Mouse (Mus musculus): ENCODE results near the gene Gm47791. TPM values are rescaled to one million over a fixed set of nuclear protein-coding genes. Genes with fewer than 3 reads are reported as not detected.
A peak's percentile ranks its signal among the peaks of the same experiment; 100 is the strongest.

Gene Gm47791
- polyA plus RNA-seq, 1 experiment, result not detected

- peaks cover 7% of the 10 kb centered on the region for H3K36me3 ChIP-seq (ENCODE audit: control insufficient read depth, insufficient read depth)
- H3K79me2 ChIP-seq (ENCODE audit: control insufficient read depth, insufficient read depth), result no peaks in the 10 kb centered on the region
- no peak overlapping the region for H3ac ChIP-seq (ENCODE audit: control insufficient read depth, insufficient read length)
- no peak overlapping the region for H3K4me2 ChIP-seq (ENCODE audit: low read depth)
- H3K27me3 ChIP-seq (ENCODE audit: control insufficient read depth, insufficient read depth, insufficient read length), result no peaks in the 10 kb centered on the region
- no peak overlapping the region for H3K4me3 ChIP-seq
- TF ChIP-seq SRF (IDR thresholded peaks at IDR 0.05; ENCODE audit: control insufficient read depth, insufficient read length, low read depth) (no peak), POLR2AphosphoS2 (IDR thresholded peaks at IDR 0.05; ENCODE audit: insufficient read length, low read depth) (no peak), MYOG (IDR thresholded peaks at IDR 0.05; ENCODE audit: control insufficient read depth in 1 of 3, insufficient read depth in 1 of 3, insufficient read length in 2 of 3, low read depth in 2 of 3) (no peak), MAX (IDR thresholded peaks at IDR 0.05; ENCODE audit: low read depth) (no peak), POLR2A (IDR thresholded peaks at IDR 0.05; ENCODE audit: insufficient read length, low read depth) (no peak), MYOD1 (IDR thresholded peaks at IDR 0.05; ENCODE audit: control insufficient read depth in 1 of 3, insufficient read length in 2 of 3, low read depth in 2 of 3) (no peak), USF1 (IDR thresholded peaks at IDR 0.05; ENCODE audit: low read depth) (no peak), CEBPB (IDR thresholded peaks at IDR 0.05; ENCODE audit: insufficient read depth, poor library complexity, severe bottlenecking) (no peak), TCF12 (IDR thresholded peaks at IDR 0.05; ENCODE audit: insufficient read depth, poor library complexity, severe bottlenecking) (no peak), REST (IDR thresholded peaks at IDR 0.05; ENCODE audit: insufficient read depth, insufficient read length) (no peak), TCF3 (IDR thresholded peaks at IDR 0.05; ENCODE audit: insufficient read length, low read depth) (no peak)
Measured at GRCm38 (mm10) chr1:82761454-82762169, 9.4 kb downstream of the Gm47791 start.

GRCm38 (mm10) chr1:82759520-82759919 is 11.5 kb downstream of the Gm47791 start:
- Histone ChIP-seq H3K4me2 (ENCODE audit: low read depth) (no peak overlapping the region), H3K4me3 (no peak overlapping the region), H3ac (ENCODE audit: control insufficient read depth, insufficient read length) (no peak overlapping the region), H3K79me2 (ENCODE audit: control insufficient read depth, insufficient read depth) (no peaks in the 10 kb centered on the region), H3K27me3 (ENCODE audit: control insufficient read depth, insufficient read depth, insufficient read length) (no peaks in the 10 kb centered on the region), H3K36me3 (ENCODE audit: control insufficient read depth, insufficient read depth) (peaks cover 17% of the 10 kb centered on the region)
- TF ChIP-seq USF1 (IDR thresholded peaks at IDR 0.05; ENCODE audit: low read depth) (no peak), POLR2A (IDR thresholded peaks at IDR 0.05; ENCODE audit: insufficient read length, low read depth) (no peak), SRF (IDR thresholded peaks at IDR 0.05; ENCODE audit: control insufficient read depth, insufficient read length, low read depth) (no peak), REST (IDR thresholded peaks at IDR 0.05; ENCODE audit: insufficient read depth, insufficient read length) (no peak), E2F4 (IDR thresholded peaks at IDR 0.05; ENCODE audit: insufficient read depth) (no peak), TCF3 (IDR thresholded peaks at IDR 0.05; ENCODE audit: insufficient read length, low read depth) (no peak), MYOG (IDR thresholded peaks at IDR 0.05; ENCODE audit: control insufficient read depth in 1 of 3, insufficient read depth in 1 of 3, insufficient read length in 2 of 3, low read depth in 2 of 3) (no peak), CEBPB (IDR thresholded peaks at IDR 0.05; ENCODE audit: insufficient read depth, poor library complexity, severe bottlenecking) (no peak), TCF12 (IDR thresholded peaks at IDR 0.05; ENCODE audit: insufficient read depth, poor library complexity, severe bottlenecking) (no peak), MYOD1 (IDR thresholded peaks at IDR 0.05; ENCODE audit: control insufficient read depth in 1 of 3, insufficient read length in 2 of 3, low read depth in 2 of 3) (no peak), POLR2AphosphoS2 (IDR thresholded peaks at IDR 0.05; ENCODE audit: insufficient read length, low read depth) (no peak), MAX (IDR thresholded peaks at IDR 0.05; ENCODE audit: low read depth) (no peak)

GRCm38 (mm10) chr1:82747714-82748452 is 23.2 kb downstream of the Gm47791 start:
- Histone ChIP-seq H3K4me2 (ENCODE audit: low read depth) (no peak overlapping the region), H3K36me3 (ENCODE audit: control insufficient read depth, insufficient read depth) (peaks cover 42% of the 10 kb centered on the region), H3K4me3 (no peak overlapping the region), H3K79me2 (ENCODE audit: control insufficient read depth, insufficient read depth) (peaks cover 7% of the 10 kb centered on the region), H3K27me3 (ENCODE audit: control insufficient read depth, insufficient read depth, insufficient read length) (no peaks in the 10 kb centered on the region), H3ac (ENCODE audit: control insufficient read depth, insufficient read length) (no peak overlapping the region)
- no peak for TF ChIP-seq REST (IDR thresholded peaks at IDR 0.05; ENCODE audit: insufficient read depth, insufficient read length)
- TF ChIP-seq CEBPB (IDR thresholded peaks at IDR 0.05; ENCODE audit: insufficient read depth, poor library complexity, severe bottlenecking), result no peak

GRCm38 (mm10) chr1:82746408-82746807 is 24.6 kb downstream of the Gm47791 start:
- Histone ChIP-seq H3K79me2 (ENCODE audit: control insufficient read depth, insufficient read depth) (peaks cover 8% of the 10 kb centered on the region), H3K4me2 (ENCODE audit: low read depth) (no peak overlapping the region), H3K36me3 (ENCODE audit: control insufficient read depth, insufficient read depth) (peaks cover 43% of the 10 kb centered on the region), H3K4me3 (no peak overlapping the region), H3K27me3 (ENCODE audit: control insufficient read depth, insufficient read depth, insufficient read length) (no peaks in the 10 kb centered on the region), H3ac (ENCODE audit: control insufficient read depth, insufficient read length) (no peak overlapping the region)
- TF ChIP-seq MYOD1 (IDR thresholded peaks at IDR 0.05; ENCODE audit: control insufficient read depth in 1 of 3, insufficient read length in 2 of 3, low read depth in 2 of 3), result peak in 2 of 3 experiments; percentile 30 to 65
- no peak for TF ChIP-seq POLR2AphosphoS2 (IDR thresholded peaks at IDR 0.05; ENCODE audit: insufficient read length, low read depth)
- peak in 1 of 3 experiments; percentile 30 for TF ChIP-seq MYOG (IDR thresholded peaks at IDR 0.05; ENCODE audit: control insufficient read depth in 1 of 3, insufficient read depth in 1 of 3, insufficient read length in 2 of 3, low read depth in 2 of 3)

- Histone ChIP-seq H3K36me3 (ENCODE audit: control insufficient read depth, insufficient read depth) (peaks cover 39% of the 10 kb centered on the region), H3K4me2 (ENCODE audit: low read depth) (no peak overlapping the region), H3K4me3 (no peak overlapping the region), H3K79me2 (ENCODE audit: control insufficient read depth, insufficient read depth) (peaks cover 8% of the 10 kb centered on the region), H3K27me3 (ENCODE audit: control insufficient read depth, insufficient read depth, insufficient read length) (no peaks in the 10 kb centered on the region), H3ac (ENCODE audit: control insufficient read depth, insufficient read length) (no peak overlapping the region)
- TF ChIP-seq CEBPB (IDR thresholded peaks at IDR 0.05; ENCODE audit: insufficient read depth, poor library complexity, severe bottlenecking), result no peak
- TF ChIP-seq REST (IDR thresholded peaks at IDR 0.05; ENCODE audit: insufficient read depth, insufficient read length), result no peak
- TF ChIP-seq TCF3 (IDR thresholded peaks at IDR 0.05; ENCODE audit: insufficient read length, low read depth), result no peak
- no peak for TF ChIP-seq POLR2A (IDR thresholded peaks at IDR 0.05; ENCODE audit: insufficient read length, low read depth)
- no peak for TF ChIP-seq USF1 (IDR thresholded peaks at IDR 0.05; ENCODE audit: low read depth)
- TF ChIP-seq POLR2AphosphoS2 (IDR thresholded peaks at IDR 0.05; ENCODE audit: insufficient read length, low read depth), result no peak
- TF ChIP-seq E2F4 (IDR thresholded peaks at IDR 0.05; ENCODE audit: insufficient read depth), result no peak
- TF ChIP-seq SRF (IDR thresholded peaks at IDR 0.05; ENCODE audit: control insufficient read depth, insufficient read length, low read depth), result no peak
- no peak for TF ChIP-seq MYOD1 (IDR thresholded peaks at IDR 0.05; ENCODE audit: control insufficient read depth in 1 of 3, insufficient read length in 2 of 3, low read depth in 2 of 3)
- no peak for TF ChIP-seq MYOG (IDR thresholded peaks at IDR 0.05; ENCODE audit: control insufficient read depth in 1 of 3, insufficient read depth in 1 of 3, insufficient read length in 2 of 3, low read depth in 2 of 3)
- no peak for TF ChIP-seq TCF12 (IDR thresholded peaks at IDR 0.05; ENCODE audit: insufficient read depth, poor library complexity, severe bottlenecking)
- TF ChIP-seq MAX (IDR thresholded peaks at IDR 0.05; ENCODE audit: low read depth), result no peak
Measured at GRCm38 (mm10) chr1:82743962-82744361, 27.1 kb downstream of the Gm47791 start.
